Mouse (Mus musculus) hindbrain, postnatal 0 days (tissue): Measurements from ENCODE around the gene Ghrhr. TPM values are rescaled to one million over a fixed set of nuclear protein-coding genes. Genes with fewer than 3 reads are reported as not detected.
A peak's percentile ranks its signal among the peaks of the same experiment; 100 is the strongest.

ENCODE experiments used
- ATAC-seq: fragments of 200-750 bp; cut with Nextera tagmentation; 2 replicates; pipeline ENCODE4 v1.8.0; 2017; ENCODE audit warnings: mild to moderate bottlenecking, moderate TSS enrichment, moderate library complexity
- DNase-seq: peaks from one replicate; pipeline ENCODE4 v3.0.0-alpha.2; 2015; ENCODE audit warnings: low spot score
- H3K27ac ChIP-seq: fragments of 300-500 bp; sonication (generic); 2 replicates; pipeline ENCODE4 v1.5.1; 2014; ENCODE audit warnings: mild to moderate bottlenecking
- H3K27me3 ChIP-seq: fragments of 300-500 bp; sonication (generic); 2 replicates; pipeline ENCODE4 v1.6.1; 2014; ENCODE audit warnings: low read length, mixed read lengths; ENCODE audit not compliant: insufficient read depth
- H3K36me3 ChIP-seq: fragments of 300-500 bp; sonication (generic); 2 replicates; pipeline ENCODE4 v1.6.1; 2014; ENCODE audit warnings: low read length, mixed read lengths; ENCODE audit not compliant: insufficient read depth
- H3K4me1 ChIP-seq: fragments of 300-500 bp; sonication (generic); 2 replicates; pipeline ENCODE4 v1.6.1; 2014; ENCODE audit warnings: antibody characterized with exemption, low read length, mixed read lengths; ENCODE audit not compliant: insufficient read depth
- H3K4me2 ChIP-seq: fragments of 300-500 bp; sonication (generic); 2 replicates; pipeline ENCODE4 v1.6.1; 2014; ENCODE audit warnings: low read depth, mild to moderate bottlenecking, low read length, moderate library complexity, mixed read lengths
- H3K4me3 ChIP-seq: fragments of 300-500 bp; sonication (generic); 2 replicates; pipeline ENCODE4 v1.5.1; 2014; ENCODE audit warnings: low read length
- H3K9ac ChIP-seq: fragments of 300-500 bp; sonication (generic); replicated peaks from 2 replicates; pipeline ENCODE4 v1.6.1; 2014; ENCODE audit warnings: mild to moderate bottlenecking, low read length, moderate library complexity, mixed read lengths
- H3K9me3 ChIP-seq: fragments of 300-500 bp; sonication (generic); 2 replicates; pipeline ENCODE4 v1.6.1; 2016; ENCODE audit warnings: low read length, mixed read lengths
- CTCF ChIP-seq: IDR thresholded peaks from 2 replicates; pipeline ENCODE4 v1.5.1; 2016; ENCODE audit warnings: antibody characterized with exemption, control low read depth, low read depth
- WGBS: fragments of 180-500 bp; shearing (Covaris S2); extraction: QIAGEN DNeasy Blood & Tissue Kit; methylation state at CpG from one replicate; pipeline ENCODE4 v1.1.7; 2014; 5-methylcytosine and 5-hydroxymethylcytosine counted together
- polyA plus RNA-seq: library from polyadenylated mRNA; unstranded; fragments of >200 nt; fragmentation: Nextera tagmentation; extraction: Ambion mirVana; gene quantifications from 2 replicates; pipeline ENCODE4 v1.2.1, GENCODE M21; 2015
- total RNA-seq: library from RNA; depleted of rRNA; stranded (reverse); fragments of >200 nt; gene quantifications from 2 replicates; pipeline ENCODE4 v1.2.3, GENCODE M21; 2014

Gene Ghrhr
- total and polyA plus RNA-seq, 2 experiments from 2014 or later: not detected

GRCm38 (mm10) chr6:55343446-55343845 is 32.6 kb upstream of the Ghrhr start:
- H3K27ac ChIP-seq: no peak overlapping the region
- H3K36me3 ChIP-seq: no peaks in the 10 kb centered on the region
- DNase-seq (peak; percentile 10), ATAC-seq (no peak)
- no peak overlapping the region for H3K4me3 ChIP-seq
- H3K27me3 ChIP-seq: no peaks in the 10 kb centered on the region
- no peak overlapping the region for H3K4me2 ChIP-seq
- H3K9ac ChIP-seq: no peak overlapping the region
- no peak for TF ChIP-seq CTCF
- no peaks in the 10 kb centered on the region for H3K9me3 ChIP-seq
- 77% methylated on average over 10 of the region's 10 CpGs for WGBS
- peaks cover 5% of the 10 kb centered on the region; the same call in 1 of the 2 replicates for H3K4me1 ChIP-seq

GRCm38 (mm10) chr6:55344291-55345016 is 31.6 kb upstream of the Ghrhr start:
- Histone ChIP-seq H3K4me3 (no peak overlapping the region), H3K9ac (no peak overlapping the region), H3K9me3 (no peaks in the 10 kb centered on the region), H3K27me3 (no peaks in the 10 kb centered on the region), H3K27ac (no peak overlapping the region), H3K4me1 (peaks cover 5% of the 10 kb centered on the region; the same call in 1 of the 2 replicates), H3K4me2 (no peak overlapping the region), H3K36me3 (no peaks in the 10 kb centered on the region)
- WGBS: 85% methylated on average over 9 of the region's 9 CpGs
- ATAC-seq (no peak), DNase-seq (no peak)
- TF ChIP-seq CTCF: no peak

GRCm38 (mm10) chr6:55345264-55345663 is 30.8 kb upstream of the Ghrhr start:
- ATAC-seq: no peak
- H3K27me3 ChIP-seq: no peaks in the 10 kb centered on the region
- no peak for DNase-seq
- no peak for TF ChIP-seq CTCF
- H3K4me1 ChIP-seq: peaks cover 5% of the 10 kb centered on the region; the same call in 1 of the 2 replicates
- H3K27ac ChIP-seq: no peak overlapping the region
- WGBS: 89% methylated on average over 10 of the region's 10 CpGs
- H3K4me2 ChIP-seq: no peak overlapping the region
- H3K36me3 ChIP-seq: no peaks in the 10 kb centered on the region
- no peaks in the 10 kb centered on the region for H3K9me3 ChIP-seq
- H3K4me3 ChIP-seq: no peak overlapping the region
- H3K9ac ChIP-seq: no peak overlapping the region

- DNase-seq: no peak
- Histone ChIP-seq H3K27ac (no peak overlapping the region), H3K9ac (no peak overlapping the region), H3K9me3 (no peaks in the 10 kb centered on the region), H3K27me3 (no peaks in the 10 kb centered on the region), H3K36me3 (no peaks in the 10 kb centered on the region), H3K4me3 (no peak overlapping the region), H3K4me2 (no peak overlapping the region), H3K4me1 (peaks cover 5% of the 10 kb centered on the region; the same call in 1 of the 2 replicates)
- TF ChIP-seq CTCF: no peak
- WGBS: 89% methylated on average over 7 of the region's 7 CpGs
- ATAC-seq: no peak
These were observed 29.6 kb upstream of the Ghrhr start for GRCm38 (mm10) chr6:55346491-55346890.

- no peaks in the 10 kb centered on the region for H3K36me3 ChIP-seq
- no peak overlapping the region for H3K4me2 ChIP-seq
- DNase-seq (no peak), ATAC-seq (no peak)
- TF ChIP-seq CTCF: no peak
- no peaks in the 10 kb centered on the region for H3K27me3 ChIP-seq
- H3K27ac ChIP-seq: no peak overlapping the region
- WGBS: 85% methylated on average over 5 of the region's 5 CpGs
- H3K9me3 ChIP-seq: no peaks in the 10 kb centered on the region
- H3K4me3 ChIP-seq: no peak overlapping the region
- no peaks in the 10 kb centered on the region for H3K4me1 ChIP-seq
- no peak overlapping the region for H3K9ac ChIP-seq
These were observed 28.2 kb upstream of the Ghrhr start for GRCm38 (mm10) chr6:55347711-55348571.

GRCm38 (mm10) chr6:55349231-55349630 is 26.9 kb upstream of the Ghrhr start:
- Histone ChIP-seq H3K4me1 (no peaks in the 10 kb centered on the region), H3K9ac (no peak overlapping the region), H3K4me3 (no peak overlapping the region), H3K27ac (no peak overlapping the region), H3K27me3 (no peaks in the 10 kb centered on the region), H3K9me3 (no peaks in the 10 kb centered on the region), H3K36me3 (no peaks in the 10 kb centered on the region), H3K4me2 (no peak overlapping the region)
- ATAC-seq (no peak), DNase-seq (no peak)
- 91% methylated on average over 4 of the region's 4 CpGs for WGBS
- no peak for TF ChIP-seq CTCF
